Mouse (Mus musculus) CH12.LX (cell line): ENCODE results near the gene Zfp511.

Source experiments
- CTCF ChIP-seq, 2 experiments: IDR thresholded peaks in 1 of 2; conservative IDR thresholded peaks in 1 of 2; 2 replicates each; pipeline ENCODE4 v1.5.1; 2011 to 2012; ENCODE audit warnings: low read depth in 2 of 2, low read length in 2 of 2, improper control_type of control experiment in 1 of 2, inconsistent platforms in 1 of 2, mild to moderate bottlenecking in 1 of 2, moderate library complexity in 1 of 2
- EP300 ChIP-seq: IDR thresholded peaks from 2 replicates; pipeline ENCODE4 v1.6.1; 2011; ENCODE audit warnings: low read length, improper control_type of control experiment
- JUND ChIP-seq: conservative IDR thresholded peaks from 2 replicates; pipeline ENCODE4 v1.6.1; 2011; ENCODE audit warnings: low read depth, low read length, improper control_type of control experiment
- MYC ChIP-seq: IDR thresholded peaks from 2 replicates; pipeline ENCODE4 v1.6.1; 2011; ENCODE audit warnings: low read depth, mild to moderate bottlenecking, improper control_type of control experiment, low read length
- POLR2A ChIP-seq: IDR thresholded peaks from 2 replicates; pipeline ENCODE4 v1.6.1; 2011; ENCODE audit warnings: low read depth, mild to moderate bottlenecking, improper control_type of control experiment, low read length

DNA sequence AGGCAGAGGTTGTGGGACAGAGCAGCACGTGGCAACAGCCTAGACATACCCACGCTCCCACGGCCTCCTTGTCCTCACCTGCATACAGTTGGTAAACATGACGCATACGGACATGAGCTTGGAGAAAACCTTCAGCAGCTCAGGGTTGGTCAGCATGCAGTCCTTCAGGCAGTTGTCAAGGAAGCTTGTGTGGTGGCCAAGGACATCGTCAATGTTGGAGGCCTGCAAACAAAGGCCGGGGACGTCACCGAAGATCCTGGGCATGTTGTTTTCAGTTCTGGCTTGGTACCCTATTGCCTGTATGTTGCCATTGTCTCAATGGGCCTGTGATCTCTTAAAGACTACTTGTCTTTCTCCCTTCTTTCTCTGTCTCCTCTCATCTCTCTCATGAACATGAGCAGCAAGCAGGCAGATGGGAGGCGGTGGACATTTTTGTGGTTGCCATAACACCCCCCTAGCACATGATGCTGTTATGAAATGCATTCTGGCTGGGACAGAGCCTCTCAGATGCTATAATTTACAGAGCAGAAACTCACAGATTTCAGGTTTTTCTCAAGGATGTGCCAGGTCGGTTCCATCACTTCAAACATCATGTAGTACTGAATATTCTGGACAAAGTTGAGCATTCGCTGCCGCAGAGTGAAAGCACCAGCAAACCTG, 37.4 kb upstream of the Zfp511 start:
- TF ChIP-seq JUND (no peak), POLR2A (no peak), MYC (no peak), EP300 (no peak), CTCF (conservative IDR thresholded peaks at IDR 0.05 in 1 of 2, IDR thresholded peaks at IDR 0.05 in 1 of 2; ENCODE audit: low read depth in 2 of 2, low read length in 2 of 2) (no peak)
